Mouse (Mus musculus): ENCODE measurements around the gene Prkcd. TPM values are rescaled to one million over a fixed set of nuclear protein-coding genes. Genes with fewer than 3 reads are reported as not detected.

The Prkcd gene
- polyA plus RNA-seq, 1 experiment from 2014 or later: 17.4 TPM

GRCm38 (mm10) chr14:30548131-30548720, 77.8 kb downstream of the Prkcd start, which contains the start of gene Tkt:
TSS of gene Tkt (plus strand) at chr14:30548359.
- peak; percentile 22 for ATAC-seq
- H3K27ac ChIP-seq: peak within 1 kb of the TSS; percentile 93
- H3K4me2 ChIP-seq (replicated peaks): peak within 1 kb of the TSS; percentile 92
- 29% methylated on average over 8 of the region's 8 CpGs for WGBS
- H3K36me3 ChIP-seq: no peaks in the 10 kb centered on the region
- H3K9me3 ChIP-seq: no peaks in the 10 kb centered on the region
- H3K4me3 ChIP-seq (replicated peaks): peak within 1 kb of the TSS; percentile 71
- peak within 1 kb of the TSS; percentile 92 for H3K9ac ChIP-seq (replicated peaks)
- peaks cover 34% of the 10 kb centered on the region for H3K4me1 ChIP-seq (replicated peaks)
- no peaks in the 10 kb centered on the region for H3K27me3 ChIP-seq

Small RNA genes within 50 kb of the gene (microRNA-seq; reads per million reads assigned to microRNA genes)
- 3.5 reads per million, percentile 14 among the genes with 10 or more reads in this experiment for gene Mir3076

Other genes with a start within 250 kb of the Prkcd start
- 22.5 and 23.2 TPM in 2 replicates for gene Dcp1a, start 146.7 kb downstream of the Prkcd start, polyA plus RNA-seq (2015; fragmentation: Nextera tagmentation; extraction: Ambion mirVana)
- 5.5 and 5.6 TPM in 2 replicates for gene Cacna1d, start 134.8 kb downstream of the Prkcd start, polyA plus RNA-seq (2015; fragmentation: Nextera tagmentation; extraction: Ambion mirVana)
- gene Tkt, start 77.9 kb downstream of the Prkcd start, polyA plus RNA-seq (2015; fragmentation: Nextera tagmentation; extraction: Ambion mirVana): 210 and 213 TPM in 2 replicates
- gene Rft1, start 28.1 kb upstream of the Prkcd start, polyA plus RNA-seq (2015; fragmentation: Nextera tagmentation; extraction: Ambion mirVana): 10.8 and 10.9 TPM in 2 replicates
- 21.2 and 21.5 TPM in 2 replicates for gene Sfmbt1, start 88.6 kb upstream of the Prkcd start, polyA plus RNA-seq (2015; fragmentation: Nextera tagmentation; extraction: Ambion mirVana)
- 18.2 and 18.9 TPM in 2 replicates for gene Tmem110, start 199.4 kb upstream of the Prkcd start, polyA plus RNA-seq (2015; fragmentation: Nextera tagmentation; extraction: Ambion mirVana)

Data from midbrain, embryonic 13.5 days (tissue).